ENCODE assay signal across 18 mouse cellular contexts in genomic region chr2:56540714-56541113, GRCm38 (mm10).
DNase-seq lines count a peak whose midpoint lies in the region; ATAC-seq lines count a peak whose summit lies in the region.
"Had no signal": no experiment of that assay in that cellular context is flagged by ENCODE, and none has a peak within 500 bp of the region (broad histone marks: within the 10 kb centered on the region; RNA-seq: fewer than 3 reads in every experiment).

No protein-coding gene starts in this region.

- H3K9me3 ChIP-seq in hindbrain, embryonic 11.5 days (ENCODE audit: control insufficient read depth, low read length), result no peaks in the 10 kb centered on the region
- H3K9me3 ChIP-seq in hindbrain, embryonic 12.5 days (replicated peaks), result no peaks in the 10 kb centered on the region
- H3K9me3 ChIP-seq in neural tube, embryonic 12.5 days, result no peaks in the 10 kb centered on the region
- H3K9me3 ChIP-seq: embryonic facial prominence, embryonic 13.5 days; embryonic facial prominence, embryonic 15.5 days; forebrain, embryonic 10.5 days; forebrain, embryonic 12.5 days had no signal

- no peak overlapping the region for H3K4me2 ChIP-seq in hindbrain, embryonic 11.5 days (replicated peaks; ENCODE audit: low read depth, low read length)
- no peak overlapping the region for H3K4me2 ChIP-seq in hindbrain, embryonic 12.5 days (replicated peaks)
- no peak overlapping the region for H3K4me2 ChIP-seq in neural tube, embryonic 12.5 days (replicated peaks)
- H3K4me2 ChIP-seq: embryonic facial prominence, embryonic 13.5 days; embryonic facial prominence, embryonic 15.5 days; forebrain, embryonic 12.5 days had no signal

- H3K4me3 ChIP-seq in hindbrain, embryonic 11.5 days (ENCODE audit: low read depth, low read length), result no peak overlapping the region
- H3K4me3 ChIP-seq in hindbrain, embryonic 12.5 days, result no peak overlapping the region
- no peak overlapping the region for H3K4me3 ChIP-seq in neural tube, embryonic 12.5 days
- H3K4me3 ChIP-seq: embryonic facial prominence, embryonic 13.5 days; embryonic facial prominence, embryonic 15.5 days; erythroblast, embryonic 14.5 days; forebrain, embryonic 10.5 days; forebrain, embryonic 12.5 days had no signal

- ATAC-seq in hindbrain, embryonic 11.5 days (ENCODE audit: low FRiP score), result 0 out of 2 replicates have a peak, but pooled peaks have one; percentile 58
- no peak for ATAC-seq in hindbrain, embryonic 12.5 days (ENCODE audit: low FRiP score)
- 0 out of 2 replicates have a peak, but pooled peaks have one; percentile 53 for ATAC-seq in neural tube, embryonic 12.5 days (ENCODE audit: low FRiP score, low read depth)

- peak; percentile 7 for DNase-seq in hindbrain, embryonic 11.5 days (ENCODE audit: low spot score)
- DNase-seq in neural tube, embryonic 10.5 days (ENCODE audit: extremely low spot score, low spot score), result no peak
- no peak for DNase-seq in cerebellum, adult 9-11 months
- DNase-seq: adrenal gland, adult 2 months; adrenal gland, postnatal 10 days; adrenal gland, postnatal 25 days; cerebellum, adult 11-12 months; cerebellum, adult 2 months; cerebellum, adult 9-10 months; cerebellum, postnatal 14 days; cerebellum, postnatal 36 days had no signal

- H3K9ac ChIP-seq in hindbrain, embryonic 11.5 days (ENCODE audit: low read depth, low read length), result no peak overlapping the region
- no peak overlapping the region for H3K9ac ChIP-seq in hindbrain, embryonic 12.5 days
- no peak overlapping the region for H3K9ac ChIP-seq in neural tube, embryonic 12.5 days
- H3K9ac ChIP-seq: embryonic facial prominence, embryonic 13.5 days; embryonic facial prominence, embryonic 15.5 days; forebrain, embryonic 12.5 days had no signal

- WGBS in hindbrain, embryonic 11.5 days, result 69% methylated on average over 2 of the region's 2 CpGs
- 52% methylated on average over 2 of the region's 2 CpGs for WGBS in hindbrain, embryonic 12.5 days
- WGBS in neural tube, embryonic 12.5 days, result 65% methylated on average over 2 of the region's 2 CpGs

- H3K4me1 ChIP-seq in hindbrain, embryonic 11.5 days (replicated peaks; ENCODE audit: control insufficient read depth, insufficient read depth, low read length), result no peaks in the 10 kb centered on the region
- H3K4me1 ChIP-seq in hindbrain, embryonic 12.5 days, result peaks cover 6% of the 10 kb centered on the region; the same call in 1 of the 2 replicates
- no peaks in the 10 kb centered on the region for H3K4me1 ChIP-seq in neural tube, embryonic 12.5 days
- H3K4me1 ChIP-seq: embryonic facial prominence, embryonic 13.5 days; embryonic facial prominence, embryonic 15.5 days had no signal

- no peaks in the 10 kb centered on the region for H3K27me3 ChIP-seq in hindbrain, embryonic 11.5 days (ENCODE audit: control insufficient read depth, insufficient read depth, low read length)
- no peaks in the 10 kb centered on the region for H3K27me3 ChIP-seq in hindbrain, embryonic 12.5 days
- no peaks in the 10 kb centered on the region for H3K27me3 ChIP-seq in neural tube, embryonic 12.5 days (replicated peaks)
- H3K27me3 ChIP-seq: embryonic facial prominence, embryonic 13.5 days; embryonic facial prominence, embryonic 15.5 days; forebrain, embryonic 12.5 days had no signal

- no peak overlapping the region for H3K27ac ChIP-seq in hindbrain, embryonic 11.5 days (ENCODE audit: low read depth, low read length)
- H3K27ac ChIP-seq in hindbrain, embryonic 12.5 days, result no peak overlapping the region
- no peak overlapping the region for H3K27ac ChIP-seq in neural tube, embryonic 12.5 days
- H3K27ac ChIP-seq: embryonic facial prominence, embryonic 13.5 days; embryonic facial prominence, embryonic 15.5 days; forebrain, embryonic 10.5 days; forebrain, embryonic 12.5 days had no signal

- no peaks in the 10 kb centered on the region for H3K36me3 ChIP-seq in hindbrain, embryonic 11.5 days (ENCODE audit: control insufficient read depth, insufficient read depth, low read length)
- H3K36me3 ChIP-seq in hindbrain, embryonic 12.5 days, result no peaks in the 10 kb centered on the region
- H3K36me3 ChIP-seq in neural tube, embryonic 12.5 days, result no peaks in the 10 kb centered on the region
- H3K36me3 ChIP-seq: embryonic facial prominence, embryonic 13.5 days; embryonic facial prominence, embryonic 15.5 days; forebrain, embryonic 10.5 days; forebrain, embryonic 12.5 days had no signal
